Mouse (Mus musculus) brain, embryonic 14.5 days (tissue): ENCODE measurements around the gene Tmem115.
A peak's percentile ranks its signal among the peaks of the same experiment; 100 is the strongest.

ENCODE experiments used
- CTCF ChIP-seq: fragments of 200-500 bp; IDR thresholded peaks from 2 replicates; pipeline ENCODE4 v1.5.1; 2012; ENCODE audit warnings: inconsistent platforms, mild to moderate bottlenecking, moderate library complexity, borderline replicate concordance; ENCODE audit not compliant: insufficient read depth, insufficient read length; ENCODE audit errors: extremely low read depth
- POLR2A ChIP-seq: fragments of 200-500 bp; IDR thresholded peaks from 2 replicates; pipeline ENCODE4 v1.6.1; 2012; ENCODE audit warnings: mild to moderate bottlenecking, inconsistent platforms, borderline replicate concordance; ENCODE audit not compliant: poor library complexity, insufficient read depth, insufficient read length, severe bottlenecking; ENCODE audit errors: extremely low read depth

GRCm38 (mm10) chr9:107551117-107551889 lies 17.6 kb downstream of the Tmem115 start, which contains the start of gene Rassf1:
- TF ChIP-seq POLR2A = 0 out of 2 replicates have a peak, but pooled peaks have one; percentile 16
- no peak for TF ChIP-seq CTCF
